ENCODE assay signal across 12 mouse cellular contexts in the genomic region with DNA sequence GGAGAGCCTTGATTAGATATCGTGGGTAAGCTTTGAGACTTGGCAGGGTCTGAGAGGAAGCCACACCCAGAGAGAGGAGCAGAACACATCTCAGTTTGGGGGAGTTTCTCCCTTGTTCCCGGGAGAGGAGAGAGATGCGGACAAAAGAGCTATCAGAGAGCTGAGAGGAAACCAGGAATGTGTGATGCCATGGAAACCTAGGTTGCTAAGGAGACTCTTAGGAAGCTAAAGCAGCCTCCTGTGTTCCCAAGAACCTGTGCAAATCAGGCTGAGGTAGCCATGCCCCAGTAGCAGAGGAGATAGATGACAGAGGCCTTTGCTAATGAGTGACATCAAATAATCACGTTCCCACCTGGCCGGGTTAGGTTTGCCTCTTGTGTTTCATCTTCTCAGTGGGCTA.
A peak's percentile ranks its signal among the peaks of the same experiment; 100 is the strongest.
DNase-seq lines count a peak whose midpoint lies in the region; ATAC-seq lines count a peak whose summit lies in the region.
"Had no signal": no experiment of that assay in that cellular context is flagged by ENCODE, and none has a peak within 500 bp of the region (broad histone marks: within the 10 kb centered on the region; RNA-seq: fewer than 3 reads in every experiment).

No protein-coding gene starts in this region.

- peak; percentile 86 for ATAC-seq in frontal cortex, adult (ENCODE audit: low TSS enrichment)
- ATAC-seq in midbrain, embryonic 11.5 days (ENCODE audit: low FRiP score): peak; percentile 44; the same call in 1 of the 2 replicates

- H3K9me3 ChIP-seq in midbrain, embryonic 11.5 days (ENCODE audit: control insufficient read depth, low read length): no peaks in the 10 kb centered on the region
- H3K9me3 ChIP-seq: embryonic facial prominence, embryonic 13.5 days had no signal

- 45% methylated on average over 5 of the region's 5 CpGs for WGBS in midbrain, embryonic 11.5 days

- no peaks in the 10 kb centered on the region for H3K27me3 ChIP-seq in midbrain, embryonic 11.5 days (ENCODE audit: control insufficient read depth, insufficient read depth, low read length)
- H3K27me3 ChIP-seq: embryonic facial prominence, embryonic 13.5 days had no signal

- H3K27ac ChIP-seq in midbrain, embryonic 11.5 days (ENCODE audit: low read depth, low read length): no peak overlapping the region; the same call in 1 of the 2 replicates
- H3K27ac ChIP-seq: embryonic facial prominence, embryonic 13.5 days had no signal

- H3K4me3 ChIP-seq in midbrain, embryonic 11.5 days (ENCODE audit: low read depth, low read length): no peak overlapping the region
- H3K4me3 ChIP-seq: embryonic facial prominence, embryonic 13.5 days had no signal

- no peak for DNase-seq in frontal cortex, postnatal 25 days (ENCODE audit: low spot score in 2 of 2)
- peak; percentile 39 for DNase-seq in right cerebral cortex, adult 2 months (ENCODE audit: low spot score in 2 of 2)
- no peak for DNase-seq in right cerebral cortex, postnatal 14 days
- DNase-seq in midbrain, embryonic 11.5 days (ENCODE audit: low spot score, missing footprints): peak; percentile 84
- peak; percentile 76 for DNase-seq in telencephalon, adult 2 months (ENCODE audit: low read depth, low spot score)
- DNase-seq in kidney, adult 11 months: no peak
- no peak for DNase-seq in kidney, postnatal 25 days
- DNase-seq: gastrocnemius, postnatal 36 days; liver; lung, postnatal 14 days had no signal

- no peaks in the 10 kb centered on the region for H3K36me3 ChIP-seq in midbrain, embryonic 11.5 days (ENCODE audit: control insufficient read depth, insufficient read depth, low read length)

- H3K4me1 ChIP-seq in midbrain, embryonic 11.5 days (ENCODE audit: control insufficient read depth, insufficient read depth, low read length): peaks cover 10% of the 10 kb centered on the region

- no peak overlapping the region for H3K4me2 ChIP-seq in midbrain, embryonic 11.5 days
- H3K4me2 ChIP-seq: embryonic facial prominence, embryonic 13.5 days had no signal

- no peak overlapping the region for H3K9ac ChIP-seq in midbrain, embryonic 11.5 days (ENCODE audit: low read length)
- H3K9ac ChIP-seq: embryonic facial prominence, embryonic 13.5 days had no signal

Comparison
In these comparisons a context has a peak if more than half of its experiments do, and no peak if none do; other contexts are left out.
1. DNase-seq: peak in right cerebral cortex, adult 2 months (2 of 2), midbrain, embryonic 11.5 days (single experiment) and telencephalon, adult 2 months (single experiment); none in frontal cortex, postnatal 25 days (0 of 2), right cerebral cortex, postnatal 14 days (single experiment), kidney, adult 11 months (single experiment) and kidney, postnatal 25 days (0 of 2).